Mouse (Mus musculus) brain, embryonic 14.5 days (tissue): ENCODE data around the gene Mdh1.

Experiments
- CTCF ChIP-seq: fragments of 200-500 bp; IDR thresholded peaks from 2 replicates; pipeline ENCODE4 v1.5.1; 2012; ENCODE audit warnings: inconsistent platforms, mild to moderate bottlenecking, moderate library complexity, borderline replicate concordance; ENCODE audit not compliant: insufficient read depth, insufficient read length; ENCODE audit errors: extremely low read depth
- POLR2A ChIP-seq: fragments of 200-500 bp; IDR thresholded peaks from 2 replicates; pipeline ENCODE4 v1.6.1; 2012; ENCODE audit warnings: mild to moderate bottlenecking, inconsistent platforms, borderline replicate concordance; ENCODE audit not compliant: poor library complexity, insufficient read depth, insufficient read length, severe bottlenecking; ENCODE audit errors: extremely low read depth

DNA sequence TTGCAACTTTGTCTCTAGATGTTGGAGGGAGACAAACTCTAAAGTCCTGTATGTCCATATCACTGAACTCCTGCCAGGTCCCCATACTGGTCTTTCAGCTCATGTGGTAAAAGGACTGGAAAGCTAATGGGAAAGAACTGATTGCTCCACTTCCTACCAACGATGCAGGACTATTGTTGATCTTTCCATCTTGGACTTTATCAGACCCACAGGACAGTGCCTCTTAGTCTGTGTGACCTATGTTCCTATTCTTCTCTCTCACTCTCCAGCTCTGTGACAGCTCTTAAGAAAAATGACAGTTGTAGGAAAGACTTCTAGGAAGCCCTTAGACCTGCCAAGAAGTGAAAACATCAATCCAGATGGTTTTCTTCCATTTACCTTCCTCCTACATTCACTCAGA, 25.5 kb downstream of the Mdh1 start:
- TF ChIP-seq CTCF (no peak), POLR2A (no peak)
